Mouse (Mus musculus) heart, embryonic 12.5 days (tissue): Measurements from ENCODE around the gene Rab3a. TPM values are rescaled to one million over a fixed set of nuclear protein-coding genes. Genes with fewer than 3 reads are reported as not detected.

Source experiments
- ATAC-seq: fragments of 200-750 bp; cut with Nextera tagmentation; 2 replicates; pipeline ENCODE4 v1.8.0; 2017; ENCODE audit warnings: moderate TSS enrichment, moderate library complexity; ENCODE audit not compliant: insufficient number of reproducible peaks, low FRiP score
- H3K27ac ChIP-seq: fragments of 300-500 bp; sonication (generic); 2 replicates; pipeline ENCODE4 v1.5.1; 2016; ENCODE audit warnings: mild to moderate bottlenecking, moderate library complexity; ENCODE audit not compliant: poor library complexity, severe bottlenecking
- H3K27me3 ChIP-seq: fragments of 300-500 bp; sonication (generic); replicated peaks from 2 replicates; pipeline ENCODE4 v1.6.1; 2016; ENCODE audit warnings: mild to moderate bottlenecking, moderate library complexity
- H3K36me3 ChIP-seq: fragments of 300-500 bp; sonication (generic); 2 replicates; pipeline ENCODE4 v1.6.1; 2016; ENCODE audit warnings: mild to moderate bottlenecking, moderate library complexity
- H3K4me1 ChIP-seq: fragments of 300-500 bp; sonication (generic); replicated peaks from 2 replicates; pipeline ENCODE4 v1.6.1; 2016; ENCODE audit warnings: mild to moderate bottlenecking
- H3K4me2 ChIP-seq: fragments of 300-500 bp; sonication (generic); 2 replicates; pipeline ENCODE4 v1.6.1; 2016; ENCODE audit warnings: mild to moderate bottlenecking, moderate library complexity
- H3K4me3 ChIP-seq: fragments of 300-500 bp; sonication (generic); 2 replicates; pipeline ENCODE4 v1.5.1; 2016; ENCODE audit warnings: mild to moderate bottlenecking
- H3K9ac ChIP-seq: fragments of 300-500 bp; sonication (generic); 2 replicates; pipeline ENCODE4 v1.6.1; 2016; ENCODE audit warnings: mild to moderate bottlenecking, moderate library complexity
- H3K9me3 ChIP-seq: fragments of 300-500 bp; sonication (generic); replicated peaks from 2 replicates; pipeline ENCODE4 v1.6.1; 2016; ENCODE audit warnings: mild to moderate bottlenecking, moderate library complexity
- WGBS: fragments of 180-500 bp; shearing (Covaris S2); methylation state at CpG from one replicate; pipeline ENCODE4 v1.1.7; 2016; 5-methylcytosine and 5-hydroxymethylcytosine counted together
- polyA plus RNA-seq: library from polyadenylated mRNA; unstranded; fragments of >200 nt; fragmentation: Nextera tagmentation; extraction: Ambion mirVana; gene quantifications from 2 replicates; pipeline ENCODE4 v1.2.1, GENCODE M21; 2016

Rab3a gene
- polyA plus RNA-seq, 1 experiment from 2014 or later = 19.2 TPM

GRCm38 (mm10) chr8:70775851-70776495, 21.5 kb downstream of the Rab3a start:
- Histone ChIP-seq H3K9ac (peak overlapping the region; percentile 93), H3K27me3 (peaks cover 2% of the 10 kb centered on the region; the same call in 1 of the 2 replicates), H3K4me1 (peaks cover 41% of the 10 kb centered on the region), H3K4me2 (peak overlapping the region; percentile 93), H3K9me3 (no peaks in the 10 kb centered on the region), H3K36me3 (peaks cover 60% of the 10 kb centered on the region), H3K4me3 (peak overlapping the region; percentile 80), H3K27ac (peak overlapping the region; percentile 44)
- peak; percentile 3 for ATAC-seq
- WGBS = 3% methylated on average over 34 of the region's 34 CpGs

GRCm38 (mm10) chr8:70776496-70777444, 22.3 kb downstream of the Rab3a start, which contains the start of gene Pik3r2:
Pik3r2 (minus strand) TSS chr8:70776713.
- Histone ChIP-seq H3K9ac (peak within 1 kb of the TSS; percentile 93), H3K4me2 (peak within 1 kb of the TSS; percentile 93), H3K4me3 (peak within 1 kb of the TSS; percentile 80), H3K27me3 (no peaks in the 10 kb centered on the region), H3K27ac (peak within 1 kb of the TSS; percentile 96), H3K4me1 (peaks cover 41% of the 10 kb centered on the region), H3K9me3 (no peaks in the 10 kb centered on the region), H3K36me3 (peaks cover 60% of the 10 kb centered on the region)
- ATAC-seq = peak; percentile 91
- under 1% methylated on average over 94 of the region's 94 CpGs for WGBS

- no peaks in the 10 kb centered on the region for H3K9me3 ChIP-seq
- no peak overlapping the region for H3K4me3 ChIP-seq
- peaks cover 60% of the 10 kb centered on the region for H3K36me3 ChIP-seq
- WGBS = 80% methylated on average over 11 of the region's 11 CpGs
- H3K27me3 ChIP-seq = no peaks in the 10 kb centered on the region
- ATAC-seq = no peak
- no peak overlapping the region for H3K27ac ChIP-seq
- no peak overlapping the region for H3K9ac ChIP-seq
- H3K4me1 ChIP-seq = peaks cover 21% of the 10 kb centered on the region
- H3K4me2 ChIP-seq = no peak overlapping the region
Measured at GRCm38 (mm10) chr8:70780093-70780492, 25.6 kb downstream of the Rab3a start.

- H3K4me1 ChIP-seq = peaks cover 36% of the 10 kb centered on the region
- peaks cover 63% of the 10 kb centered on the region for H3K36me3 ChIP-seq
- no peak overlapping the region for H3K4me3 ChIP-seq
- H3K27me3 ChIP-seq = no peaks in the 10 kb centered on the region
- H3K4me2 ChIP-seq = no peak overlapping the region
- ATAC-seq = no peak
- no peak overlapping the region for H3K9ac ChIP-seq
- H3K9me3 ChIP-seq = no peaks in the 10 kb centered on the region
- 88% methylated on average over 25 of the region's 25 CpGs for WGBS
- H3K27ac ChIP-seq = no peak overlapping the region
Measured at GRCm38 (mm10) chr8:70786291-70787050, 32.0 kb downstream of the Rab3a start.

GRCm38 (mm10) chr8:70787051-70787445, 32.6 kb downstream of the Rab3a start:
- WGBS = 82% methylated on average over 3 of the region's 3 CpGs
- Histone ChIP-seq H3K9ac (no peak overlapping the region), H3K27ac (no peak overlapping the region), H3K4me3 (no peak overlapping the region), H3K4me1 (peaks cover 41% of the 10 kb centered on the region), H3K4me2 (peak overlapping the region; percentile 56), H3K9me3 (no peaks in the 10 kb centered on the region), H3K36me3 (peaks cover 57% of the 10 kb centered on the region), H3K27me3 (no peaks in the 10 kb centered on the region)
- ATAC-seq = no peak

GRCm38 (mm10) chr8:70787941-70788667, 33.6 kb downstream of the Rab3a start:
- H3K9me3 ChIP-seq = no peaks in the 10 kb centered on the region
- H3K36me3 ChIP-seq = peaks cover 48% of the 10 kb centered on the region
- H3K4me3 ChIP-seq = peak overlapping the region; percentile 14
- peaks cover 50% of the 10 kb centered on the region for H3K4me1 ChIP-seq
- WGBS = 13% methylated on average over 30 of the region's 30 CpGs
- no peak overlapping the region for H3K27ac ChIP-seq
- peak; percentile 43 for ATAC-seq
- no peaks in the 10 kb centered on the region for H3K27me3 ChIP-seq
- H3K9ac ChIP-seq = peak overlapping the region; percentile 19
- peak overlapping the region; percentile 56 for H3K4me2 ChIP-seq

- Histone ChIP-seq H3K4me1 (peaks cover 51% of the 10 kb centered on the region), H3K27ac (no peak overlapping the region; the same call in 1 of the 2 replicates), H3K4me2 (peak overlapping the region; percentile 24; the same call in 1 of the 2 replicates), H3K27me3 (peaks cover 9% of the 10 kb centered on the region), H3K36me3 (peaks cover 39% of the 10 kb centered on the region), H3K9ac (0 out of 2 replicates have a peak overlapping the region, but pooled peaks have one; percentile 19), H3K4me3 (no peak overlapping the region), H3K9me3 (no peaks in the 10 kb centered on the region)
- ATAC-seq = no peak
- WGBS = 69% methylated on average over 10 of the region's 10 CpGs
Measured at GRCm38 (mm10) chr8:70789046-70789445, 34.6 kb downstream of the Rab3a start.

- peaks cover 21% of the 10 kb centered on the region for H3K36me3 ChIP-seq
- H3K27ac ChIP-seq = no peak overlapping the region
- peak overlapping the region; percentile 78 for H3K4me2 ChIP-seq
- ATAC-seq = no peak
- H3K27me3 ChIP-seq = peaks cover 24% of the 10 kb centered on the region
- H3K9ac ChIP-seq = peak overlapping the region; percentile 79; the same call in 1 of the 2 replicates
- no peak overlapping the region for H3K4me3 ChIP-seq
- H3K9me3 ChIP-seq = no peaks in the 10 kb centered on the region
- H3K4me1 ChIP-seq = peaks cover 51% of the 10 kb centered on the region
- 61% methylated on average over 8 of the region's 8 CpGs for WGBS
Measured at GRCm38 (mm10) chr8:70790846-70791245, 36.4 kb downstream of the Rab3a start.

- H3K9ac ChIP-seq = peak overlapping the region; percentile 79; the same call in 1 of the 2 replicates
- peak overlapping the region; percentile 66 for H3K4me3 ChIP-seq
- peaks cover 29% of the 10 kb centered on the region for H3K27me3 ChIP-seq
- no peak for ATAC-seq
- no peaks in the 10 kb centered on the region for H3K9me3 ChIP-seq
- 69% methylated on average over 7 of the region's 7 CpGs for WGBS
- H3K27ac ChIP-seq = no peak overlapping the region
- H3K4me2 ChIP-seq = peak overlapping the region; percentile 78
- H3K36me3 ChIP-seq = peaks cover 17% of the 10 kb centered on the region; the same call in 1 of the 2 replicates
- peaks cover 51% of the 10 kb centered on the region for H3K4me1 ChIP-seq
Measured at GRCm38 (mm10) chr8:70791294-70791701, 36.8 kb downstream of the Rab3a start.
